Mouse (Mus musculus) heart, embryonic 13.5 days (tissue): ENCODE results near the gene Sipa1l3. TPM values are rescaled to one million over a fixed set of nuclear protein-coding genes. Genes with fewer than 3 reads are reported as not detected.

Experiments
- ATAC-seq: fragments of 200-750 bp; cut with Nextera tagmentation; 2 replicates; pipeline ENCODE4 v1.8.0; 2017; ENCODE audit warnings: moderate TSS enrichment; ENCODE audit not compliant: insufficient number of reproducible peaks, low FRiP score, low TSS enrichment; ENCODE audit errors: extremely low read depth
- H3K27ac ChIP-seq: fragments of 300-500 bp; sonication (generic); replicated peaks from 2 replicates; pipeline ENCODE4 v1.5.1; 2015; ENCODE audit warnings: moderate library complexity, mild to moderate bottlenecking, inconsistent platforms
- H3K27me3 ChIP-seq: fragments of 300-500 bp; sonication (generic); replicated peaks from 2 replicates; pipeline ENCODE4 v1.6.1; 2015; ENCODE audit warnings: mild to moderate bottlenecking, inconsistent platforms
- H3K36me3 ChIP-seq: fragments of 300-500 bp; sonication (generic); 2 replicates; pipeline ENCODE4 v1.6.1; 2015; ENCODE audit warnings: mild to moderate bottlenecking, inconsistent platforms
- H3K4me1 ChIP-seq: fragments of 300-500 bp; sonication (generic); 2 replicates; pipeline ENCODE4 v1.6.1; 2015; ENCODE audit warnings: inconsistent platforms
- H3K4me2 ChIP-seq: fragments of 300-500 bp; sonication (generic); 2 replicates; pipeline ENCODE4 v1.6.1; 2015; ENCODE audit warnings: inconsistent platforms, mild to moderate bottlenecking, moderate library complexity
- H3K4me3 ChIP-seq: fragments of 300-500 bp; sonication (generic); 2 replicates; pipeline ENCODE4 v1.5.1; 2015; ENCODE audit warnings: moderate library complexity, mild to moderate bottlenecking, inconsistent platforms
- H3K9ac ChIP-seq: fragments of 300-500 bp; sonication (generic); 2 replicates; pipeline ENCODE4 v1.6.1; 2015; ENCODE audit warnings: inconsistent platforms, mild to moderate bottlenecking, moderate library complexity
- H3K9me3 ChIP-seq: fragments of 300-500 bp; sonication (generic); 2 replicates; pipeline ENCODE4 v1.6.1; 2016; ENCODE audit warnings: inconsistent platforms
- WGBS: fragments of 180-500 bp; shearing (Covaris S2); methylation state at CpG from one replicate; pipeline ENCODE4 v1.1.7; 2015; ENCODE audit warnings: mixed read lengths; 5-methylcytosine and 5-hydroxymethylcytosine counted together
- polyA plus RNA-seq: library from polyadenylated mRNA; unstranded; fragments of >200 nt; fragmentation: Nextera tagmentation; extraction: Ambion mirVana; gene quantifications from 2 replicates; pipeline ENCODE4 v1.2.1, GENCODE M21; 2015

The Sipa1l3 gene
- polyA plus RNA-seq, 1 experiment from 2014 or later = 4.1 TPM

DNA sequence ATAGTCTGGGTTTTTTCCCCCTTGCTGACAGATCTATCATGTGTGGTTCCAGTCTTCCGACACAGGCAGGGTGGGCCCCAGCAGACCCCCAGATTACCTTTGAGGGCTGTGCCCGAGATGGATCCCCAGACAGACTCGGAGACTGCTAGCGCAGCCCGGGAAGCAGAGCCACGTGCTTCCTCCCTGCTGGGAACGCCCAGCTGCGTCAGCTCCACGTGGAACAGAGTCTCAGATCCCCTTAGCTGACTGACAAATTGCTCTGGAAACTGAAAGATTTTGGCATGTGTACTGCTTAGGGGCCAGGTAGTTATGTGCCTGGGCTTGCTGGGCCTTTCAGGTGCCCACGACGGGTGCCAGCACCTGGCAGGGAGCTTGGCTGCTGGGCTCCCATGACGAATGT is 176.7 kb downstream of the Sipa1l3 start:
- Histone ChIP-seq H3K27me3 (peaks cover 3% of the 10 kb centered on the region; the same call in 1 of the 2 replicates), H3K4me1 (peaks cover 13% of the 10 kb centered on the region), H3K36me3 (no peaks in the 10 kb centered on the region), H3K9ac (0 out of 2 replicates have a peak overlapping the region, but pooled peaks have one; percentile 14), H3K27ac (no peak overlapping the region), H3K4me3 (no peak overlapping the region), H3K9me3 (no peaks in the 10 kb centered on the region), H3K4me2 (no peak overlapping the region)
- ATAC-seq = no peak
- 58% methylated on average over 12 of the region's 12 CpGs for WGBS

DNA sequence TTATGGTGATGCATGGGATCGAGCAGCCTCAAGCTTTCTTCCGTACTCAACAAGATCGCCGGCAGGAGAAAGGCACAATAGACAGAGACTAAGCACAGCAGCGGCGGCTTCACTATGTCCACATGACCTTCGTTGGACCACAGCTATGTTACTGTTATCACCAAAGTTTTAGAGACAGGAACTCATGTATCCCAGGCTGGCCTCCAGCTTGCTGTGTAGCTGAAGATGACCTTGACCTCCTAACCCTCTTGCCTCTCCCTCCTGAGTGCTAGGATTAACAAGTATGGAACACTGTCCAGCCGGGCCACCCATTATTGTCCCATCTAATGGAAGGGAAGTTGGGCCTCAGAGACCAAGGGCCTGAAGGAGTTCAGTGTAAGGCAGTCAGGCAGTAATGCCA is 177.6 kb downstream of the Sipa1l3 start:
- no peaks in the 10 kb centered on the region for H3K9me3 ChIP-seq
- H3K9ac ChIP-seq = no peak overlapping the region
- 82% methylated on average over 8 of the region's 8 CpGs for WGBS
- H3K4me1 ChIP-seq = peaks cover 13% of the 10 kb centered on the region
- H3K36me3 ChIP-seq = no peaks in the 10 kb centered on the region
- no peak for ATAC-seq
- H3K4me3 ChIP-seq = no peak overlapping the region
- no peak overlapping the region for H3K27ac ChIP-seq
- no peak overlapping the region for H3K4me2 ChIP-seq
- peaks cover 3% of the 10 kb centered on the region; the same call in 1 of the 2 replicates for H3K27me3 ChIP-seq

DNA sequence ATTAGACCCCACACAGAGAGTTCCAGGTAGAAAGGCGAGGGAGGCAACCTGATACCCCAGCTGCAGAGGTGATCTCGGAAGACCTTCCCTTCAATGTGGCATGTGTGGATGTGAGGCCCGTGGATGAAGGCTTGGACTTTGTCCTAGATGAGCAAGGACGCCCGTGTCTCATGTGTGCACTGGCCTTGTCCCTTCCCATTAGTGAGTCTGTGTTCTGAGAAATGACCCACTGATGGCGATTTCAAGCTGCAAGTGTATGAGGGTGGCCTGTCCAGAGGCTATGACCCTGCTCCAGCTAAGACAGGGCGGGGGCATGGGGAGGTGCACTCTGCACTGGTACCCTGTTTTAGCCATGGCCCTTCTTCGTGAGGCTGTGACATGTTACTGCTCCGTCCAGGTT is 178.2 kb downstream of the Sipa1l3 start:
- Histone ChIP-seq H3K9ac (no peak overlapping the region), H3K27me3 (peaks cover 3% of the 10 kb centered on the region; the same call in 1 of the 2 replicates), H3K27ac (no peak overlapping the region), H3K36me3 (no peaks in the 10 kb centered on the region), H3K4me3 (no peak overlapping the region), H3K4me2 (no peak overlapping the region), H3K4me1 (peaks cover 13% of the 10 kb centered on the region), H3K9me3 (no peaks in the 10 kb centered on the region)
- WGBS = 83% methylated on average over 9 of the region's 9 CpGs
- ATAC-seq = no peak

DNA sequence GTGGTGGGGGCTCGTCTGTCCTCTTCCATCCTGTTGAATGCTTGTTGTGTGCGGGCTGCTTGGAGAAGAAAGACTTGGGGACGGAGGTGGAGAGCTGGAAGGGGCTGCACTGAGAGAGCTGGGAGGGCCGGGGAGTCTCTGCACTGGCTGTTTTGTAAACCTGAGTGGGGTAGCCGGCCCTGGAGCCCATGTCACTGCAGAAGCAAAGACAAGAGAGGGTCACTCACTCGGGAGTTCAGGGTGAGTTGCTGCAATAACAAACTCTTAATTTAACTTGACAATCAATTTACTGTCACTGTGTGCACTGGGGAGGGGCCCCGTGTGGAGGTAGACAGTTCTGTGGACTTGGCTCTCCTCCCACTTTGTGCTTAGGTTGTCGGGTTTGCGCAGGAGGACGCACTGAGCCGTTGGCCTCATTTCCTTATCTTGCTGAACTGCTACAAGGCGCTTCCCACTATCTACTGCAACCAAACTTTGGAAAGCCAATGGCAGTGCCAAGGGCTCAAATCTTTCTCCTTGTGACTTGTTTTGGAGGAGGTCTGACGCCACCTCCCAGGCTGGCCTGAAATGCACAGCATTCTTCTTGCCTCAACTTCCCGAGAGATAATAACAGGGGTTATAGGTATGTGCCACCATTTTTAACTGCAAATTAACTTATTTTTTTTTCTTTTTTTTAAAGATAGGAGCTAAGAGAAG is 179.3 kb downstream of the Sipa1l3 start:
- Histone ChIP-seq H3K9ac (no peak overlapping the region), H3K9me3 (no peaks in the 10 kb centered on the region), H3K27ac (no peak overlapping the region), H3K4me3 (no peak overlapping the region), H3K4me1 (peaks cover 13% of the 10 kb centered on the region), H3K36me3 (no peaks in the 10 kb centered on the region), H3K4me2 (no peak overlapping the region), H3K27me3 (peaks cover 3% of the 10 kb centered on the region; the same call in 1 of the 2 replicates)
- WGBS = 41% methylated on average over 14 of the region's 14 CpGs
- no peak for ATAC-seq

DNA sequence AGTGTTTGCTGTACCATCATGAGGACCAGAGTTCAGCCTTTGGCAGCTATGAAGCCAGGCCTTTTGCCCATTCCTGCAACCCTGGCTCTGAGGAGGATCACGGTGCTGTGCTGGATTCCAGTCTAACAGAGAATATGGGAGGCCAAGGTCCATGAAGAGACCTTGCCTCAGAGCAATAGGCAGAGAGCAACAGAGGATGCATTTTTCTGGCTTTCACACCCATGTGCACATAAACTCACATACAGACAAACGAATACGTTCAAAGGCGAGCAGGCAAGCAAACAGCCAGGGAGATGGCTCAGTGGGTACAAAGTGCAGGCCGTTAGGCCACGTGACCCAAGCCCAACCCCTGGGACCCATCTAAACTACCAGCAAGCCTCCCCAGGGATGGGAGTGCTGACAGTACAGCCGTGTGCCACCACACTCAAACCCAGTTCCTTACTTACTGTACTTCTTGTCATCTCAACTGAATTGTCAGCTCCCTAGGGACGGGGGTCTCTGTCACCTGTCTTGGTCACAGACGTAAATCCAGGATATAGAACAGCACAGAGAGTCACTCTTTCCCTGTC is 180.0 kb downstream of the Sipa1l3 start:
- WGBS = 87% methylated on average over 9 of the region's 9 CpGs
- Histone ChIP-seq H3K4me1 (peaks cover 13% of the 10 kb centered on the region), H3K4me3 (no peak overlapping the region), H3K36me3 (no peaks in the 10 kb centered on the region), H3K27ac (no peak overlapping the region), H3K4me2 (no peak overlapping the region), H3K9me3 (no peaks in the 10 kb centered on the region), H3K27me3 (peaks cover 3% of the 10 kb centered on the region; the same call in 1 of the 2 replicates), H3K9ac (no peak overlapping the region)
- ATAC-seq = no peak

DNA sequence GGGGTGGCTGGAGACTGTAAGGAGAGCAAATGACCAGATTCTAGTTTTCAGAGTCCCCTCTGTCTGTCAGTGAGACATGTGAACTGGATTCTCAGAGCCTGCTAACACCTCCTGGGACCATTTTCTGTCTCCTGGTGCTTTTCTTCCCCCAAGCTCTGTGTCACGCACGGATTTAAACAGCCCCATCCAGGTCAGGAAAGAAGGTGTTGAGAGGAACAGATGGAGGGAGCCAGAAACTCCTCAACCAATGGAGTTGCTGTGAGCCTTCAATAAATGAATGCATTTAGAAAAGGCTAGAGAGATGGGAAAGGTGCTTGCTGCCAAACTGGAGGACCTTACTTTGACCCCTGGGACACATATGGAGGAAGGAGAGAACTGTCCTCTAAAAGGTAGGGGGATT is 180.7 kb downstream of the Sipa1l3 start:
- Histone ChIP-seq H3K27ac (no peak overlapping the region), H3K27me3 (peaks cover 3% of the 10 kb centered on the region; the same call in 1 of the 2 replicates), H3K9ac (no peak overlapping the region), H3K4me2 (no peak overlapping the region), H3K36me3 (no peaks in the 10 kb centered on the region), H3K4me3 (no peak overlapping the region), H3K4me1 (peaks cover 13% of the 10 kb centered on the region), H3K9me3 (no peaks in the 10 kb centered on the region)
- ATAC-seq = no peak
- WGBS = 69% methylated on average over 2 of the region's 2 CpGs

DNA sequence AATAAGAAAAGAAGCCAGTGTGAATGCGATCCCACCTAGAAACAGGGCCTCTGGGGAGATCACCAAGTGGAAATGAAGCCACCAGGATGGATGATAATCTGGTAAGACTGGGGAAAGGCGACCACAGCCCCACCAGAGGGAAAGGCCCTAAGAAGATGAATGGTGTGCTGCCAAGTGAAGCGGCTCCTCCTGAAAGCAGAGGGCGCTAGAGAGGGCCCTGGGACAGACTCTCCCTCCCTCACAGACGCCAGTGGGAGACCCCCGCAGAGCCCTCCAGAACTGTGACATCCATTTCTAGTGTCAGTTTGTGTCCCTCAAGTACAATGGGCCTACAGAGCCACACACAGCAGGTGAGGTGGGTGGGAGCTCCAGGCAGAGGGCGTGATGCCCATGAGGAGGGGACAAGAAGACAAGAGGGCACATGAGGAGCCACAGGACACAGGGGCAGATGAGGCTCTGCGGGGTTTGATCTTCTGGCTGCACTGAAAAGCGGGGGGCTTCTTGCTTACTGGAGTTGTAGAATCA is 181.6 kb downstream of the Sipa1l3 start:
- no peak overlapping the region for H3K4me2 ChIP-seq
- peaks cover 5% of the 10 kb centered on the region for H3K4me1 ChIP-seq
- WGBS = 68% methylated on average over 9 of the region's 9 CpGs
- ATAC-seq = no peak
- no peaks in the 10 kb centered on the region for H3K9me3 ChIP-seq
- H3K36me3 ChIP-seq = 0 out of 2 replicates have a peak, but pooled peaks cover 3% of the 10 kb centered on the region
- H3K4me3 ChIP-seq = no peak overlapping the region
- no peak overlapping the region for H3K27ac ChIP-seq
- no peak overlapping the region for H3K9ac ChIP-seq
- peaks cover 3% of the 10 kb centered on the region; the same call in 1 of the 2 replicates for H3K27me3 ChIP-seq

DNA sequence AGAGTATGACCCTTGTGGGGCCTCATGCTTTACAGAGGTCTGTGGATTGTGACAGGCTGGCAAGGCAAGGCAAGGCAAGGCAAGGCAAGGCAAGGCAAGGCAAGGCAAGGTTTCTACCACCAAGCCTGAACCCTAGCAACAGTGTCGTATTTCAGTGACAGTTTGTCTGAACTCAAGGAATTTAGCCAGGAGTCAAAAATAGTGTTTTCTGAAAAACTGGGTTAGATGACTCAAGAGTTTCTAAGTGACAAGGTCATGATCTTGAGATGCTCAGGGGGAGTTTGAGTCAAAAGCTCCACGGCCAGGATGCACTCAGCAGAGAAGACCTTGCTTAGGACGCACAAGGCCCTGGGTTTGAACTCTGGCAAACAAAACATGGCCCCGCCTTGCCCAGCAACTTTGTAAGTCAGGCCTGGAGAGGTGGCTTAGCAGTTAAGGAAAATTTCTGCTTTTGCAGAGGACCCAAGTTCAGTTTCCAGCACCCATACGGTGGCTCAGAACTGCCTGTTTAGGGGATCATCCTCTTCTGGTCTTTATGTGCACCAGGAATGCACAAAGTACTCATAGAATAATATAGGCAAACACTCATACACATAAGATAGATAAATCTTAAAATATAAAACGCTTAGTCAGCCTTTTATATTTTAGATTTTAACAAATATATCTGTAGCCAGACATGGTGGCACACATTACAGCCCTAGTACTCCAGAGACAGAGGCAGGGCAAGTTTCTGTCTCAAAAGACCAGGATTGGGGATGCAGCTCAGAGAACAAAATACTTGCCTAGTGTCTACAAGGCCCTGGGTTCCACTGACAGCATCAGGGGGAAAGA is 182.4 kb downstream of the Sipa1l3 start:
- Histone ChIP-seq H3K27me3 (peaks cover 3% of the 10 kb centered on the region; the same call in 1 of the 2 replicates), H3K9me3 (no peaks in the 10 kb centered on the region), H3K27ac (no peak overlapping the region), H3K9ac (no peak overlapping the region), H3K36me3 (peaks cover 4% of the 10 kb centered on the region), H3K4me2 (no peak overlapping the region), H3K4me3 (no peak overlapping the region), H3K4me1 (peaks cover 5% of the 10 kb centered on the region)
- WGBS = 78% methylated on average over 6 of the region's 6 CpGs
- ATAC-seq = no peak

DNA sequence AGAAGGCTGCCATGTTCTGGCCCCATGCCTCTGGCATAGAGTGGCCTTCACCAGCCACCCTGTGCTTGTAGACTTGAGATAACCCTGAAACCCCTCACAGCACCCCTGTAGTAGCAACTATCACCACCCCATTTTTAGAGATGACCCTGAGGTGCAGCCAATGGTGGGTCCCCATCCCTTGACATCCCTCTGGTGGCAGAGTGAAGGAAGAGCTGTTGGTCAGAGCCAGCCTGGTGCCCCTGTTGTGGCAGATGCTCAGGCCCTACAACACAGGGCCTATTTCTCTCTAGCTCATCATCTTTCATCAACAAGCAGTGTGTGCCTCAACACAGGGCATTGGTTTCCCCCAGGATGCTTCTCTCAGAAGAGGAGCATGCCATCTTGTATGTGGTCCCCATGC is 183.2 kb downstream of the Sipa1l3 start:
- Histone ChIP-seq H3K4me2 (no peak overlapping the region), H3K27ac (no peak overlapping the region), H3K4me3 (no peak overlapping the region), H3K9me3 (no peaks in the 10 kb centered on the region), H3K27me3 (peaks cover 3% of the 10 kb centered on the region; the same call in 1 of the 2 replicates), H3K9ac (no peak overlapping the region), H3K4me1 (peaks cover 5% of the 10 kb centered on the region), H3K36me3 (peaks cover 11% of the 10 kb centered on the region)
- ATAC-seq = no peak

DNA sequence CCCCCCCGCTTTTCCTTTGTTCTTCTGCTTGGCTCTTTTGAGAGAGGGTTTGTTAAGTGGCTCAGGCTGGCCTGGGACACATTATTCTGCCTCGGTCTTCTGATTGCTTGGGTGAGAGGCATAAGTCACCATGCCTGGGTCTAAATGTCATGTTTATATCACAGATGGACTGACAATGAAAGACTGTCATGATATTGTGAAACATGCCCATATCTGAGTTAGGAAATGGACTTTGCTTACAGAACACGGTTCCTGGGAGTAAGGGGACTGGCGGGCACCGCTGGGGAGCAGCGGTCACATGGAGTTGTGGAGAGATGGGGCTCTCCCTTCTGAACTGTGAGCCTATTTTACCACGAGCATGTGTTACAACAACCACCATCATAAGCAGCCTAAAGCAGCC is 184.3 kb downstream of the Sipa1l3 start:
- Histone ChIP-seq H3K27me3 (peaks cover 3% of the 10 kb centered on the region; the same call in 1 of the 2 replicates), H3K4me3 (no peak overlapping the region), H3K4me2 (no peak overlapping the region), H3K9me3 (no peaks in the 10 kb centered on the region), H3K27ac (no peak overlapping the region), H3K36me3 (peaks cover 11% of the 10 kb centered on the region), H3K9ac (no peak overlapping the region), H3K4me1 (peaks cover 2% of the 10 kb centered on the region; the same call in 1 of the 2 replicates)
- 57% methylated on average over 6 of the region's 7 CpGs for WGBS
- ATAC-seq = no peak

DNA sequence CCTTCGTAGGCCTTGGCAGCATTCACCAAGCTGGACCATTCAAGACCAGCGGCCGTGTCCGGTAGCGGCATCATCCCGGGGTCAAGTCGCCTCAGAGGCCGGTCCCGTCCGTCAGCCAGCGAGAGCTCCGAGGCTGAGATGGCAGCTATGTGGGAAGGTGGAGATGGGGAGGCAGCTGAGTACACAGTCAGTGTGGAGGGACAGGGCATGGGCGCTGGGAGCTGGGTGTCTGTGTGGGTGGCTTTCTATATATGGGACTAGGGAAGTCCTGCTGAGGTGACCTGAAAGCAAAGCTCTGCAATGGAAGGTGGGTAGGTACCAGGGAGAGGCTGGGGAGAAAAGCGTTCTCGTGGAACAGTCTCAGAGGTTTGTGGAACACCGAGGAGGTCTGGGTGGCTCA is 189.5 kb downstream of the Sipa1l3 start:
- no peaks in the 10 kb centered on the region for H3K9me3 ChIP-seq
- no peak overlapping the region for H3K4me2 ChIP-seq
- H3K9ac ChIP-seq = no peak overlapping the region
- no peak overlapping the region for H3K4me3 ChIP-seq
- 89% methylated on average over 16 of the region's 16 CpGs for WGBS
- no peaks in the 10 kb centered on the region for H3K4me1 ChIP-seq
- ATAC-seq = no peak
- H3K27ac ChIP-seq = no peak overlapping the region
- H3K27me3 ChIP-seq = no peaks in the 10 kb centered on the region
- H3K36me3 ChIP-seq = peaks cover 22% of the 10 kb centered on the region
